Mouse (Mus musculus) cerebellum, adult 2 months (tissue): ENCODE measurements around the gene Cyb5r3.

Experiments
- CTCF ChIP-seq: fragments of 200-500 bp; IDR thresholded peaks from 2 replicates; pipeline ENCODE4 v1.5.1; 2011; ENCODE audit warnings: low read depth, mild to moderate bottlenecking, control low read depth, low read length, moderate library complexity, borderline replicate concordance; ENCODE audit not compliant: insufficient read depth
- POLR2A ChIP-seq: fragments of 200-500 bp; IDR thresholded peaks from 2 replicates; pipeline ENCODE4 v1.6.1; 2011; ENCODE audit warnings: low read length, control low read depth, borderline replicate concordance; ENCODE audit not compliant: insufficient read depth

DNA sequence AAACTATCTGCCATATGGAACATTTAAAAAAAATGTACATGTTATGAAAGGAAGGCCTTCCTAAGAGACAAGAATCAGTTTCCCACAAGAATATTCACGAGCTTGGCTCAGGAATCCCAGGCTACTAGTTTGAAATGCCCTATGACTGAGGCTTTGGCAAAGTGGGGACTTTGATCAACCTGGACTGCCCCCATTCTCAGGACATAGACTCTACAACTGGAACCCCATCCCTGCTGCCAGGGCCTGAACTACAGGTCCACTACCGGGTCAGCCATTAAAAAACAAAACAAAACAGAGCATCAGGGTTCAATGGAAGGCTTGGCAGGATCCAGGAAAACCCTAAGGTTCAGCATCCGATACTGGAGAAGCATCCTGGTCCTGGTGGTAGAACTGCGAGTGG lies 21.7 kb downstream of the Cyb5r3 start:
- no peak for TF ChIP-seq CTCF
- TF ChIP-seq POLR2A: no peak
